Mouse (Mus musculus): ENCODE measurements around the gene Apoc2. TPM values are rescaled to one million over a fixed set of nuclear protein-coding genes. Genes with fewer than 3 reads are reported as not detected.

Gene Apoc2
- total and polyA plus RNA-seq, 3 experiments: not detected

DNA sequence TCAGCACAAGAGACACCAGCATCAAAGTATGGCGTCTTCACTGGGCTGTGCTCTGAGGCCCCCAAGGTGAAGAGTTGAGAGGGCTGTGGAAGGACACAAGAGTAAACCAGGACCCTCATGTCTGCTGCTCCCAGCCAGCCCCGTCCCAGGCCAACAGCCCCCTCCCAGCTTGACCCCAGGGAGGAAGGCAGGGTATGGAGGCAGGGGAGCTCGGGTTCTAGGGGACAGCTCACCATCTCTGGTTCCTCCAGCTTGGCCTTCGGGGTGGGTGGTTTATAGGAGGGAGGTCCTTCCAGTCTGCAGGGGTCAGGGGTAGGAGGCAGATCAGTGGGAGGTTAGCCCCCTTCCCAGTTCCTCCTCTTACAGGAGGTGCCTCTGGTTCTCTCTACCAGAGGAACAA lies 41.5 kb upstream of the Apoc2 start:
- H3K4me1 ChIP-seq (ENCODE audit: control insufficient read depth in 1 of 2, insufficient read depth in 2 of 2, low read length in 2 of 2): peaks cover 0 to 21% of the 10 kb centered on the region in 2 experiments; a peak in 2 of 4 replicates
- H3K27me3 ChIP-seq (ENCODE audit: control insufficient read depth in 1 of 2, insufficient read depth in 2 of 2, low read length in 2 of 2): no peaks in the 10 kb centered on the region
- DNase-seq (ENCODE audit: low read depth, low spot score): no peak
- TF ChIP-seq ZKSCAN1 (IDR thresholded peaks at IDR 0.05; ENCODE audit: low read depth, low read length) (no peak), GABPA (IDR thresholded peaks at IDR 0.05; ENCODE audit: low read depth, low read length) (no peak), ZNF384 (IDR thresholded peaks at IDR 0.05; ENCODE audit: low read depth, low read length) (no peak), NELFE (IDR thresholded peaks at IDR 0.05; ENCODE audit: low read depth, low read length) (no peak), UBTF (IDR thresholded peaks at IDR 0.05; ENCODE audit: borderline replicate concordance, insufficient read depth, low read depth, low read length) (no peak), CHD1 (IDR thresholded peaks at IDR 0.05; ENCODE audit: low read depth, low read length) (no peak)
- peaks cover 0 to 10% of the 10 kb centered on the region in 2 experiments; a peak in 2 of 4 replicates for H3K36me3 ChIP-seq (ENCODE audit: control insufficient read depth in 1 of 2, insufficient read depth in 2 of 2, low read length in 2 of 2)
- peaks cover 10% of the 10 kb centered on the region for H3K79me2 ChIP-seq (ENCODE audit: control insufficient read depth, insufficient read depth, low read length, poor library complexity)
- H3K9ac ChIP-seq (ENCODE audit: control insufficient read depth, low read depth, low read length, poor library complexity, severe bottlenecking): no peak overlapping the region
- no peak overlapping the region for H3K27ac ChIP-seq (ENCODE audit: control insufficient read depth, low read depth, low read length)
- no peak overlapping the region for H3K4me3 ChIP-seq (ENCODE audit: control insufficient read depth in 1 of 2, insufficient read depth in 1 of 2, low read depth in 2 of 2, low read length in 2 of 2)
- H3K9me3 ChIP-seq (replicated peaks; ENCODE audit: insufficient read depth, low read length): no peaks in the 10 kb centered on the region

DNA sequence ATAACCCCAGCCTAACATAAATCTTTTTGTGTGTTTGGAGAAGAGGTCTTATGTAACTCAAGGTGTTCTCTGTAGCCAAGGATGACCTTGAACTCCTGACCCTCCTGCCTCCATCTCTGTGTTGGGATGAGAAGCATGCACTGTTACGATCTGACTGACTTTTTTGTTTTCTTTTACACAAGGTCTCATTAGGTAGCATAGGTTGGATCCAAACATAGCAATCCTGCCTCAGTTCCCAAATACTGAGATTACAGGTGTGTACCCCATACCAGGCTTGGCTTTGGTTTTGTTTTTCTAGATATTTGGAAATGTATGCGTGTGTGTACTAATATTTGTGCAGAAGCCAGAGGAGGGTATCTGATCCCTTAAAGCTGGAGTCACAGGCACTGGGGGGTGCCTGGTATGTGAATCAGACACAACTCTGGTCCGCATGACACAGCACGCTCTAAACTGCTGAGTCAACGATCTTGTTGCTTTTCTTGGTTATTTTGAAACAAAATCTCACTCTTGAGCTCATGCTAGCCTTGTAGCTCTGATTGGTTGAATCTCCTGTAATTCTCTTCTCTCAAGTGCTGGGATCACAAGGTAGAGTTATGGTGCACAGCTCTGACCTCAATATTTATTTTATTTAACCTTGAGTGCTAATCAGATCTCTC lies 40.7 kb upstream of the Apoc2 start:
- H3K79me2 ChIP-seq (ENCODE audit: control insufficient read depth, insufficient read depth, low read length, poor library complexity): peaks cover 17% of the 10 kb centered on the region
- no peak for TF ChIP-seq ZC3H11A (IDR thresholded peaks at IDR 0.05; ENCODE audit: low read depth, low read length)
- H3K27me3 ChIP-seq (ENCODE audit: control insufficient read depth in 1 of 2, insufficient read depth in 2 of 2, low read length in 2 of 2): no peaks in the 10 kb centered on the region
- H3K27ac ChIP-seq (ENCODE audit: control insufficient read depth, low read depth, low read length): no peak overlapping the region
- peaks cover 0 to 18% of the 10 kb centered on the region in 2 experiments; a peak in 3 of 4 replicates for H3K36me3 ChIP-seq (ENCODE audit: control insufficient read depth in 1 of 2, insufficient read depth in 2 of 2, low read length in 2 of 2)
- H3K9me3 ChIP-seq (replicated peaks; ENCODE audit: insufficient read depth, low read length): no peaks in the 10 kb centered on the region
- no peak overlapping the region for H3K9ac ChIP-seq (ENCODE audit: control insufficient read depth, low read depth, low read length, poor library complexity, severe bottlenecking)
- H3K4me1 ChIP-seq (ENCODE audit: control insufficient read depth in 1 of 2, insufficient read depth in 2 of 2, low read length in 2 of 2): peaks cover 0 to 29% of the 10 kb centered on the region in 2 experiments; a peak in 2 of 4 replicates
- no peak overlapping the region for H3K4me3 ChIP-seq (ENCODE audit: control insufficient read depth in 1 of 2, insufficient read depth in 1 of 2, low read depth in 2 of 2, low read length in 2 of 2)
- no peak for DNase-seq (ENCODE audit: low read depth, low spot score)

DNA sequence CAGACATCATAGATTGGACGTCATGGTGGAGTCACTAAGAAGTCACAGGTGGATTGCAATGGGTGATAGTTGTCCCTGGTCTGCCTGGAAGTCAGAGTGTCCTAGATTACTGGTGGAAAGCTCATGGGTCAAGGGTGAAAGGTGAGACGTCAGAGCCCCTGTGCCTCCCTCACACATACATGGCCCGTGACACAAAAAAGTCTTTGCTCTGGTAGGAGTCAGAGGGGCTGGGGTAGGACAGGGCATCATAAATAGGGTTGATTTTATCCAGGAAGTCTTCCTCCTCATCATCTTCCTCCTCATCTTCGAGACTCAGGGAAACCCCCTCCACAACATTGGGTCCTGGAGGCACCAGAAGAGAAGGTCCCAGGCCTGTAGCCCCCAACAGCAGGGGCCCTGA lies 39.6 kb upstream of the Apoc2 start:
- Histone ChIP-seq H3K9ac (ENCODE audit: control insufficient read depth, low read depth, low read length, poor library complexity, severe bottlenecking) (no peak overlapping the region; the same call in 1 of the 2 replicates), H3K79me2 (ENCODE audit: control insufficient read depth, insufficient read depth, low read length, poor library complexity) (peaks cover 20% of the 10 kb centered on the region), H3K27me3 (ENCODE audit: control insufficient read depth in 1 of 2, insufficient read depth in 2 of 2, low read length in 2 of 2) (no peaks in the 10 kb centered on the region), H3K27ac (ENCODE audit: control insufficient read depth, low read depth, low read length) (no peak overlapping the region; the same call in 1 of the 2 replicates), H3K4me3 (ENCODE audit: control insufficient read depth in 1 of 2, insufficient read depth in 1 of 2, low read depth in 2 of 2, low read length in 2 of 2) (no peak overlapping the region), H3K4me1 (ENCODE audit: control insufficient read depth in 1 of 2, insufficient read depth in 2 of 2, low read length in 2 of 2) (peaks cover 0 to 22% of the 10 kb centered on the region in 2 experiments; a peak in 2 of 4 replicates), H3K36me3 (ENCODE audit: control insufficient read depth in 1 of 2, insufficient read depth in 2 of 2, low read length in 2 of 2) (peaks cover 0 to 14% of the 10 kb centered on the region in 2 experiments; a peak in 3 of 4 replicates), H3K9me3 (replicated peaks; ENCODE audit: insufficient read depth, low read length) (no peaks in the 10 kb centered on the region)
- no peak for DNase-seq (ENCODE audit: low read depth, low spot score)
- TF ChIP-seq CTCF (IDR thresholded peaks at IDR 0.05 in 2 of 3, conservative IDR thresholded peaks at IDR 0.05 in 1 of 3; ENCODE audit: control insufficient read depth in 1 of 3, insufficient read depth in 1 of 3, low read depth in 2 of 3, low read length in 3 of 3, poor library complexity in 1 of 3, severe bottlenecking in 1 of 3): no peak
- no peak for TF ChIP-seq CHD2 (IDR thresholded peaks at IDR 0.05; ENCODE audit: low read length)
- TF ChIP-seq MEF2A (IDR thresholded peaks at IDR 0.05; ENCODE audit: extremely low read depth, insufficient replicate concordance, low read depth, low read length, poor library complexity, severe bottlenecking): no peak
- TF ChIP-seq JUND (IDR thresholded peaks at IDR 0.05; ENCODE audit: low read depth, low read length): no peak
- no peak for TF ChIP-seq KAT2A (conservative IDR thresholded peaks at IDR 0.05; ENCODE audit: low read depth, low read length)
- no peak for TF ChIP-seq MYC (IDR thresholded peaks at IDR 0.05; ENCODE audit: low read depth, low read length)
- TF ChIP-seq MAZ (IDR thresholded peaks at IDR 0.05; ENCODE audit: low read depth, low read length): no peak
- no peak for TF ChIP-seq ZMIZ1 (IDR thresholded peaks at IDR 0.05; ENCODE audit: low read depth, low read length)
- TF ChIP-seq BHLHE40 (IDR thresholded peaks at IDR 0.05; ENCODE audit: borderline replicate concordance, low read depth, low read length): no peak
- no peak for TF ChIP-seq POLR2AphosphoS5 (IDR thresholded peaks at IDR 0.05; ENCODE audit: borderline replicate concordance, low read depth, low read length)
